Mouse (Mus musculus) heart, postnatal 36 days (tissue): ENCODE data around the gene Trim65. TPM values are rescaled to one million over a fixed set of nuclear protein-coding genes. Genes with fewer than 3 reads are reported as not detected.
A peak's percentile ranks its signal among the peaks of the same experiment; 100 is the strongest.
"Not testable (repeated sequence)": the region's sequence is repeated elsewhere in the genome, so short reads cannot be mapped to it uniquely, and the experiment has no call there.

Experiments used
- DNase-seq, 2 experiments: peaks; one replicate each; pipeline ENCODE4 v3.0.0; 2021 to 2022
- intact Hi-C: fragments of 180-260 bp; cut with DNase I; formaldehyde crosslinking; loops from one replicate; pipeline ENCODE4 v1.15.1; 2025
- total RNA-seq, 2 experiments: library from RNA; stranded (reverse); gene quantifications; 2 replicates each; pipeline ENCODE4 v1.2.3; 2021

The Trim65 gene
- total RNA-seq, 2 experiments from 2014 or later = 7.4 to 7.6 TPM

- intact Hi-C loops = no loop called here
Observed at GRCm38 (mm10) chr11:116142211-116142991, 11.5 kb upstream of the Trim65 start.

GRCm38 (mm10) chr11:116138468-116139138, 7.7 kb upstream of the Trim65 start, which contains the start of gene Mrpl38:
Gene Mrpl38 (minus strand): TSS chr11:116138868.
- intact Hi-C loops = loop anchor here (1.0 to 5.0 kb wide), 2 partner anchors 81 to 154 kb away; no protein-coding TSS in a partner anchor
- DNase-seq = peak; percentile 84 to 87

More at GRCm38 (mm10) chr11:116142211-116142991, 11.5 kb upstream of the Trim65 start:
- no peak for DNase-seq

GRCm38 (mm10) chr11:116138096-116138467, 7.2 kb upstream of the Trim65 start:
- intact Hi-C loops = loop anchor here (5.0 kb wide), 1 partner anchor 154 kb away; no protein-coding TSS in a partner anchor
- DNase-seq = no peak

GRCm38 (mm10) chr11:116134171-116134570, 3.2 kb upstream of the Trim65 start:
- no peak for DNase-seq
- intact Hi-C loops = loop anchor here (5.0 kb wide), 1 partner anchor 202 kb away; the partner anchor contains the start of genes Recql5 and Sap30bp

GRCm38 (mm10) chr11:116133497-116133896, 2.6 kb upstream of the Trim65 start:
- DNase-seq = no peak
- intact Hi-C loops = loop anchor here (5.0 kb wide), 1 partner anchor 201 kb away; the partner anchor contains the start of genes Recql5 and Sap30bp

GRCm38 (mm10) chr11:116132366-116133333, 1.7 kb upstream of the Trim65 start:
- intact Hi-C loops = loop anchor here (5.0 kb wide), 1 partner anchor 200 kb away; the partner anchor contains the start of genes Recql5 and Sap30bp
- no peak for DNase-seq

- intact Hi-C loops = loop anchor here (2.0 to 5.0 kb wide), 2 partner anchors 101 to 199 kb away; partner anchors contain the start of genes Recql5, Sap30bp and Unk
- DNase-seq = no peak
Observed at GRCm38 (mm10) chr11:116131349-116132170, 632 bp upstream of the Trim65 start.

GRCm38 (mm10) chr11:116129993-116130487, 888 bp downstream of the Trim65 start:
- no peak for DNase-seq
- intact Hi-C loops = loop anchor here (1.0 to 5.0 kb wide), 4 partner anchors 19 to 198 kb away; partner anchors contain the start of genes Recql5, Sap30bp and Unk

GRCm38 (mm10) chr11:116129091-116129790, 1.7 kb downstream of the Trim65 start:
- DNase-seq = no peak
- intact Hi-C loops = loop anchor here (2.0 kb wide), 1 partner anchor 18 kb away; no protein-coding TSS in a partner anchor

GRCm38 (mm10) chr11:116127986-116128385, 2.9 kb downstream of the Trim65 start:
- intact Hi-C loops = loop anchor here (2.0 kb wide), 1 partner anchor 17 kb away; no protein-coding TSS in a partner anchor
- no peak for DNase-seq

- peak; percentile 69 to 76 for DNase-seq
- intact Hi-C loops = no loop called here
Observed at GRCm38 (mm10) chr11:116127156-116127980, 3.6 kb downstream of the Trim65 start, which contains the start of gene Trim47. Gene Trim47 (minus strand): TSS chr11:116127210.

- intact Hi-C loops = no loop called here
- DNase-seq = no peak
Observed at GRCm38 (mm10) chr11:116126261-116126660, 4.7 kb downstream of the Trim65 start.

GRCm38 (mm10) chr11:116121731-116122245, 9.1 kb downstream of the Trim65 start:
- intact Hi-C loops, DNase-seq: not testable (repeated sequence)

- intact Hi-C loops = no loop called here
- DNase-seq = no peak
Observed at GRCm38 (mm10) chr11:116117819-116118218, 13.1 kb downstream of the Trim65 start.

- no peak for DNase-seq
- intact Hi-C loops = no loop called here
Observed at GRCm38 (mm10) chr11:116117241-116117640, 13.7 kb downstream of the Trim65 start.

- DNase-seq = no peak
- intact Hi-C loops = loop anchor here (2.0 kb wide), 1 partner anchor 17 kb away; no protein-coding TSS in a partner anchor
Observed at GRCm38 (mm10) chr11:116111611-116112203, 19.2 kb downstream of the Trim65 start.
